Mouse (Mus musculus) liver, embryonic 15.5 days (tissue): ENCODE results near the gene Clec18a. TPM values are rescaled to one million over a fixed set of nuclear protein-coding genes. Genes with fewer than 3 reads are reported as not detected.

ENCODE experiments used
- ATAC-seq: fragments of 200-750 bp; cut with Nextera tagmentation; 2 replicates; pipeline ENCODE4 v1.8.0; 2017; ENCODE audit warnings: moderate number of reproducible peaks, mild to moderate bottlenecking, moderate library complexity; ENCODE audit not compliant: insufficient read depth
- H3K27ac ChIP-seq: fragments of 300-500 bp; sonication (generic); replicated peaks from 2 replicates; pipeline ENCODE4 v1.5.1; 2015; ENCODE audit warnings: mild to moderate bottlenecking, inconsistent platforms
- H3K27me3 ChIP-seq: fragments of 300-500 bp; sonication (generic); 2 replicates; pipeline ENCODE4 v1.6.1; 2015; ENCODE audit warnings: mild to moderate bottlenecking, inconsistent platforms
- H3K36me3 ChIP-seq: fragments of 300-500 bp; sonication (generic); replicated peaks from 2 replicates; pipeline ENCODE4 v1.6.1; 2015; ENCODE audit warnings: moderate library complexity, mild to moderate bottlenecking, inconsistent platforms
- H3K4me1 ChIP-seq: fragments of 300-500 bp; sonication (generic); replicated peaks from 2 replicates; pipeline ENCODE4 v1.6.1; 2015; ENCODE audit warnings: inconsistent platforms
- H3K4me2 ChIP-seq: fragments of 300-500 bp; sonication (generic); 2 replicates; pipeline ENCODE4 v1.6.1; 2015; ENCODE audit warnings: moderate library complexity, mild to moderate bottlenecking, inconsistent platforms
- H3K4me3 ChIP-seq: fragments of 300-500 bp; sonication (generic); replicated peaks from 2 replicates; pipeline ENCODE4 v1.5.1; 2015; ENCODE audit warnings: mild to moderate bottlenecking, inconsistent platforms
- H3K9ac ChIP-seq: fragments of 300-500 bp; sonication (generic); 2 replicates; pipeline ENCODE4 v1.6.1; 2015; ENCODE audit warnings: moderate library complexity, mild to moderate bottlenecking, inconsistent platforms
- H3K9me3 ChIP-seq: fragments of 300-500 bp; sonication (generic); replicated peaks from 2 replicates; pipeline ENCODE4 v1.6.1; 2016; ENCODE audit warnings: inconsistent platforms
- WGBS: fragments of 180-500 bp; shearing (Covaris S2); methylation state at CpG from one replicate; pipeline ENCODE4 v1.1.7; 2015; ENCODE audit warnings: mixed read lengths; ENCODE audit not compliant: insufficient replicate concordance; 5-methylcytosine and 5-hydroxymethylcytosine counted together
- polyA plus RNA-seq: library from polyadenylated mRNA; unstranded; fragments of >200 nt; fragmentation: Nextera tagmentation; extraction: Ambion mirVana; gene quantifications from 2 replicates; pipeline ENCODE4 v1.2.1, GENCODE M21; 2015

Clec18a gene
- polyA plus RNA-seq, 1 experiment from 2014 or later = not detected

- Histone ChIP-seq H3K36me3 (peaks cover 65% of the 10 kb centered on the region), H3K4me3 (peak overlapping the region; percentile 90), H3K4me2 (0 out of 2 replicates have a peak overlapping the region, but pooled peaks have one; percentile 99), H3K27me3 (no peaks in the 10 kb centered on the region), H3K4me1 (peaks cover 50% of the 10 kb centered on the region), H3K9me3 (no peaks in the 10 kb centered on the region), H3K9ac (no peak overlapping the region), H3K27ac (0 out of 2 replicates have a peak overlapping the region, but pooled peaks have one; percentile 30)
- 51% methylated on average over 2 of the region's 2 CpGs for WGBS
- ATAC-seq = peak; percentile 44
Measured at GRCm38 (mm10) chr8:111055661-111056060, 36.6 kb downstream of the Clec18a start.

DNA sequence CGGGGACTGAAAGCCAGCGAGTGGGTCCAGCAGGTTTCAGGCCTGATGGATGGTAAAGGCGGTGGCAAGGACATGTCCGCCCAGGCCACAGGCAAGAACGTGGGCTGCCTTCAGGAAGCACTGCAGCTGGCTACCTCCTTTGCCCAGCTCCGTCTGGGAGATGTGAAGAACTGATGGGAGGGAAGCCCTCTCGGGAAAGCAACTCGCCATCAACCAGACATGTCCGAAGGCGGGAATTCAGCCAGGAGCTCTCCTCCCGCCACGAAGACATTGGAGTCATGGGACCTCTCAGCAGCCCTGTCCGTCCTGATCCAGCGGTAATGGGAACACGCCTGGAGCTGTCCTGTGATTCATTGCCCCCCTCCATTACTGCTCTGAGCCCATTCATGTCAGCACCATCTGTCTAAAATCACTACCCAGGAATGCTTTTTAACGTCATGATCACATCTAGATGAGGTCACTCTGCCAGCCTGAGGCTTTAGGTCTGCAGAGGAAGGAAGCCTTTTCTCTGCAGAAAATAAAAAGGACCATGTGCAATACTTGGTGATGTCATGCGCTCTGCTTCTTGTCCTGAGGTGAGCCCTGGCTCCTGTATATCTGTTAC is 37.1 kb downstream of the Clec18a start:
- Histone ChIP-seq H3K9ac (no peak overlapping the region), H3K4me2 (no peak overlapping the region), H3K27me3 (no peaks in the 10 kb centered on the region), H3K9me3 (no peaks in the 10 kb centered on the region), H3K4me1 (peaks cover 45% of the 10 kb centered on the region), H3K4me3 (no peak overlapping the region), H3K36me3 (peaks cover 70% of the 10 kb centered on the region), H3K27ac (0 out of 2 replicates have a peak overlapping the region, but pooled peaks have one; percentile 30)
- WGBS = 87% methylated on average over 17 of the region's 17 CpGs
- no peak for ATAC-seq

DNA sequence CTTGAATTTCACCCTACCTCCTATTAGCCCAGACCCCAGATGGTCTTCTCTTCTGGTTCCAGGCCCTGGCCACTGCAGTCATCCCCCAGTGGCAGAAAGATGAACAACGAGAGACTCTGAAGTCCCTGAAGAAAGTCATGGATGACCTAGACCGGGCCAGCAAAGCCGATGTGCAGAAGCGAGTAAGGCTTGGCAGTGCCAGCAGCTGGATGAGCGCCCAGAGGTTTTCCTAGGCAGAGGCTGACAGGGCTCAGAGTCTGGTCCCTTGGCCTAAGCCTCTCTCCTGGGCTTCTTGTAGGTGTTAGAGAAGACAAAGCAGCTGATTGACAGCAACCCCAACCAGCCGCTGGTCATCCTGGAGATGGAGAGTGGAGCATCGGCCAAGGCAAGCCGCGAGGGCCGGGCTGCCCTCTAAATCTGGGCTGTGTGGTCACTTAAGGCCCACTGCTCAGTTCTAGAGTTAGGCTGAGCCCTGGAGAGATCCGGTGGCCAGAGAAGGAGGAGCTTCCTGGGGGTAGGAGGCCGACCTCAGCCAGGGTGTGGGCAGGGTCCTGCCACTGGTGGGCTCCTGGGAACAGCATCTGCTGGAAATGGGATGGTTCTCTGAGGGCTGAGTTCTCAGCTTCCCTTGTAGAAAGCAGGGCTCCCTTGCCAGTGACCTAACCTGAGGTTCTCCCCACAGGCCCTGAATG is 38.3 kb downstream of the Clec18a start:
- H3K9ac ChIP-seq = no peak overlapping the region
- no peak overlapping the region for H3K27ac ChIP-seq
- no peak overlapping the region for H3K4me3 ChIP-seq
- no peak overlapping the region for H3K4me2 ChIP-seq
- WGBS = 87% methylated on average over 12 of the region's 12 CpGs
- peaks cover 82% of the 10 kb centered on the region for H3K36me3 ChIP-seq
- no peaks in the 10 kb centered on the region for H3K9me3 ChIP-seq
- ATAC-seq = no peak
- no peaks in the 10 kb centered on the region for H3K27me3 ChIP-seq
- peaks cover 41% of the 10 kb centered on the region for H3K4me1 ChIP-seq

- Histone ChIP-seq H3K4me2 (no peak overlapping the region), H3K9me3 (no peaks in the 10 kb centered on the region), H3K4me1 (peaks cover 5% of the 10 kb centered on the region; the same call in 1 of the 2 replicates), H3K4me3 (no peak overlapping the region), H3K36me3 (peaks cover 100% of the 10 kb centered on the region), H3K27me3 (no peaks in the 10 kb centered on the region), H3K9ac (no peak overlapping the region), H3K27ac (no peak overlapping the region)
- ATAC-seq = no peak
- WGBS = 88% methylated on average over 7 of the region's 7 CpGs
Measured at GRCm38 (mm10) chr8:111049106-111049505, 43.1 kb downstream of the Clec18a start.

DNA sequence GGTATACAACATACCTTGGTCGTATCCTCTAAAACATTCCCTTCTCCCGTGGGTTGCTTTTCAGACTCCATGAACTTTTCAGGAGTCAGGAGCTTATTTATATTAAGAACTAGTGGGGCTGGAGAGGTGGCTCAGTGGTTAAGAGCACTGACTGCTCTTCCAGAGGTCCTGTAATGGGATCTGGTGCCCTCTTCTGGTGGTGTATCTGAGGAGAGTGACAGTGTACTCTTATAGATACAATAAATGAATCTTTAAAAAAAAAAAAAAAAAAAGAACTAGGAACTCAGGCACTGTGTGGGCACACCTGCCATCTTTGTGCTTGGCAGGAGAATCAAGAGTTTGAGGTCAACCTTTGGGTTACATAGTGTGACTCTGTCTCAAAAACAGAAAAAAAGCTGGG is 43.5 kb downstream of the Clec18a start:
- Histone ChIP-seq H3K9me3 (no peaks in the 10 kb centered on the region), H3K27me3 (no peaks in the 10 kb centered on the region), H3K4me3 (no peak overlapping the region), H3K4me1 (peaks cover 5% of the 10 kb centered on the region; the same call in 1 of the 2 replicates), H3K9ac (no peak overlapping the region), H3K4me2 (no peak overlapping the region), H3K27ac (no peak overlapping the region), H3K36me3 (peaks cover 100% of the 10 kb centered on the region)
- 84% methylated on average over 2 of the region's 2 CpGs for WGBS
- no peak for ATAC-seq

GRCm38 (mm10) chr8:111044003-111044734 is 48.1 kb downstream of the Clec18a start:
- 32% methylated on average over 2 of the region's 2 CpGs for WGBS
- Histone ChIP-seq H3K9me3 (no peaks in the 10 kb centered on the region), H3K4me1 (no peaks in the 10 kb centered on the region), H3K9ac (no peak overlapping the region), H3K27me3 (no peaks in the 10 kb centered on the region), H3K4me2 (no peak overlapping the region), H3K36me3 (peaks cover 99% of the 10 kb centered on the region), H3K27ac (no peak overlapping the region), H3K4me3 (no peak overlapping the region)
- ATAC-seq = no peak

DNA sequence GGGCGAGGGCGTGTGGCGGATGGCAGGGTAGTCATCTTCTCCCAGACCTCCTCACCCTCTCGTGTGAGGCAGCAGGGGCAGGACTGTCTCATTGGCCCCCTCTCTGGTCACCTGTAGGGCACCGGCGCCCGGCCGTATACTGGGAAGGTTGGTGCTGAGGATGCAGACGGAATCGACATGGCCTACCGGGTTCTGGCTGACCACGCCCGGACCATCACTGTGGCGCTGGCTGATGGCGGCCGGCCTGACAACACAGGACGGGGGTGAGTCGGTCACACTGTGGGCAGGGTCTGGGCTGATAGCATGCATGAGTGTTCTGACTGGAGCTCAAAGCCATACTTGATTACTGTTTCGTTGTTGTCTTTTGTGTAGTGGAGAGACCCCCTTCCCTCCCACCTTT is 49.7 kb downstream of the Clec18a start:
- WGBS = 91% methylated on average over 19 of the region's 19 CpGs
- H3K4me2 ChIP-seq = no peak overlapping the region
- H3K9ac ChIP-seq = no peak overlapping the region
- no peaks in the 10 kb centered on the region for H3K27me3 ChIP-seq
- H3K9me3 ChIP-seq = no peaks in the 10 kb centered on the region
- ATAC-seq = no peak
- no peaks in the 10 kb centered on the region for H3K4me1 ChIP-seq
- H3K4me3 ChIP-seq = no peak overlapping the region
- H3K36me3 ChIP-seq = peaks cover 99% of the 10 kb centered on the region
- H3K27ac ChIP-seq = no peak overlapping the region

DNA sequence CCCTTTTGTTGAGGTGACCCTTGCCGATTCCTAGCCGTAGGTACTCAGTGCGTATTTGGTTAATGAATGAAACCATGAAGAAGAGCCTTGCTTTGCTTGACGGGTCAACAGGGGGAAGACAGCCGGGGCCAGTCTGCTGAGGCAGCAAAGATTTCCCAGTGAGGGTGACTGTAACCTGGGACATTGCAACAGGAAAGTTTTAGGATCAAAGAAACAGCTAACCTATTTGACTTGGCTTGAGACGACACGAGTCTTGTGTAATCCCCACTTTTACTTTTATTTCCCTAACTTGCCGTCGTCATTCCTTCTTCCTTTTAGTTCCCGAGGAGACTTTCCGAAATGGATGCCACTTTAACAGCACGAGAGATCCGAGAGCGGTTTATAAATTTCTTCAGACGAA is 55.6 kb downstream of the Clec18a start:
- Histone ChIP-seq H3K27ac (no peak overlapping the region), H3K27me3 (0 out of 2 replicates have a peak, but pooled peaks cover 4% of the 10 kb centered on the region), H3K9me3 (no peaks in the 10 kb centered on the region), H3K4me3 (no peak overlapping the region), H3K9ac (no peak overlapping the region), H3K4me2 (no peak overlapping the region), H3K36me3 (peaks cover 67% of the 10 kb centered on the region), H3K4me1 (peaks cover 27% of the 10 kb centered on the region)
- 93% methylated on average over 15 of the region's 15 CpGs for WGBS
- ATAC-seq = no peak

DNA sequence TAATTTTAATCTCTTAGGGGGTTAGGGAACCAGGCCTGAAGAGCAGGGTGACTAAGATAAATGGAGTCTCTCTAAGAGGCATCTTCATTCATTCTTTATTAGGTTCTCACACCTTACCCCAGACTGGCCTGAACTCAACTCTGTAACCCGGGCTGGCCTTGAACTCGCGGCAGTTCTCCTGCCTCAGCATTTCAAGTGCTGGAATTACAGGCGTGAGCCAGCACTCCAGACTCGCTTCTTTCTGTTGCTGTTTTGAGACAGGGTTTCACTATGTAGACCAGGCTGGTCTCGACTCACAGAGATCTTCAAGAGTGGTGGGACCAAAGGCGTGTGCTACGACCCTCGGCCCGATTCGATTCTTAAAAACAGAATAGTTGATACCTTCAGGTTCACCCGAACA is 58.0 kb downstream of the Clec18a start:
- peaks cover 45% of the 10 kb centered on the region for H3K36me3 ChIP-seq
- peak overlapping the region; percentile 92 for H3K9ac ChIP-seq
- peaks cover 36% of the 10 kb centered on the region for H3K4me1 ChIP-seq
- peak; percentile 30 for ATAC-seq
- 0 out of 2 replicates have a peak, but pooled peaks cover 7% of the 10 kb centered on the region for H3K27me3 ChIP-seq
- no peaks in the 10 kb centered on the region for H3K9me3 ChIP-seq
- 13% methylated on average over 12 of the region's 12 CpGs for WGBS
- H3K27ac ChIP-seq = peak overlapping the region; percentile 90
- H3K4me3 ChIP-seq = peak overlapping the region; percentile 84
- peak overlapping the region; percentile 71 for H3K4me2 ChIP-seq

GRCm38 (mm10) chr8:111033482-111034215 is 58.6 kb downstream of the Clec18a start:
- H3K36me3 ChIP-seq = peaks cover 39% of the 10 kb centered on the region
- peak overlapping the region; percentile 84 for H3K4me3 ChIP-seq
- peaks cover 38% of the 10 kb centered on the region for H3K4me1 ChIP-seq
- peak overlapping the region; percentile 90 for H3K27ac ChIP-seq
- 0 out of 2 replicates have a peak, but pooled peaks cover 7% of the 10 kb centered on the region for H3K27me3 ChIP-seq
- WGBS = 6% methylated on average over 37 of the region's 37 CpGs
- H3K9ac ChIP-seq = peak overlapping the region; percentile 92
- peak; percentile 95 for ATAC-seq
- H3K9me3 ChIP-seq = no peaks in the 10 kb centered on the region
- peak overlapping the region; percentile 71 for H3K4me2 ChIP-seq
